Mouse (Mus musculus) cortical plate, adult 2 months (tissue): ENCODE data around the gene Vegfb.

Experiments
- CTCF ChIP-seq: fragments of 200-500 bp; IDR thresholded peaks from 2 replicates; pipeline ENCODE4 v1.5.1; 2011; ENCODE audit warnings: mild to moderate bottlenecking, control low read depth, low read length; ENCODE audit not compliant: insufficient read depth; ENCODE audit errors: extremely low read depth
- POLR2A ChIP-seq: fragments of 200-500 bp; IDR thresholded peaks from 2 replicates; pipeline ENCODE4 v1.6.1; 2011; ENCODE audit warnings: mild to moderate bottlenecking, low read length, control low read depth; ENCODE audit not compliant: insufficient read depth; ENCODE audit errors: extremely low read depth

GRCm38 (mm10) chr19:6985300-6985699 lies 2.2 kb downstream of the Vegfb start:
- TF ChIP-seq POLR2A (no peak), CTCF (no peak)
